Mouse (Mus musculus) gastrocnemius, postnatal 36 days (tissue): ENCODE measurements around the gene Atp5g2. TPM values are rescaled to one million over a fixed set of nuclear protein-coding genes. Genes with fewer than 3 reads are reported as not detected.

Source experiments
- DNase-seq, 2 experiments: peaks; one replicate each; pipeline ENCODE4 v3.0.0; 2022
- intact Hi-C: fragments of 180-260 bp; cut with DNase I; formaldehyde crosslinking; loops from one replicate; pipeline ENCODE4 v1.15.1; 2025
- long read RNA-seq, 2 experiments: library from polyadenylated mRNA; stranded (forward); transcript quantifications; one replicate each; pipeline ENCODE4 v2.0.0; 2021
- total RNA-seq, 2 experiments: library from RNA; stranded (reverse); gene quantifications; 2 replicates each; pipeline ENCODE4 v1.2.3; 2021

The Atp5g2 gene
- total RNA-seq, result 10 to 100 TPM; 12.7 to 29.6 TPM
- long read RNA-seq, experiment 1, transcript Atp5g2-202 (5 exons, 731 nt), result major isoform, 193 of 589 reads
- long read RNA-seq, experiment 1, partial matches to known transcripts, result 8 of 589 reads
- long read RNA-seq, experiment 1, other reads (novel, unspliced or antisense), result 388 of 589 reads
- long read RNA-seq, experiment 2, transcript Atp5g2-202 (5 exons, 731 nt), result major isoform, 257 of 885 reads
- long read RNA-seq, experiment 2, partial matches to known transcripts, result 10 of 885 reads
- long read RNA-seq, experiment 2, other reads (novel, unspliced or antisense), result 617 of 885 reads

GRCm38 (mm10) chr15:102672215-102673071 is at the start of gene Atp5g2:
TSS of gene Atp5g2 (minus strand) at chr15:102672352.
- peak in 1 of 2 experiments; percentile 52 for DNase-seq
- intact Hi-C loops, result no loop called here

GRCm38 (mm10) chr15:102721016-102721898 is 49.1 kb upstream of the Atp5g2 start:
- intact Hi-C loops, result no loop called here
- DNase-seq, result no peak

- intact Hi-C loops, result no loop called here
- peak in 1 of 2 experiments; percentile 51 for DNase-seq
Measured at GRCm38 (mm10) chr15:102716132-102716531, 44.0 kb upstream of the Atp5g2 start.

- no peak for DNase-seq
- intact Hi-C loops, result no loop called here
Measured at GRCm38 (mm10) chr15:102707736-102708269, 35.7 kb upstream of the Atp5g2 start.

- no peak for DNase-seq
Measured at GRCm38 (mm10) chr15:102705923-102706503, 33.9 kb upstream of the Atp5g2 start.

GRCm38 (mm10) chr15:102705226-102705894 is 33.2 kb upstream of the Atp5g2 start:
- no peak for DNase-seq

More at GRCm38 (mm10) chr15:102705923-102706503, 33.9 kb upstream of the Atp5g2 start:
- intact Hi-C loops, result no loop called here

GRCm38 (mm10) chr15:102704806-102705205 is 32.7 kb upstream of the Atp5g2 start:
- intact Hi-C loops, result no loop called here
- no peak for DNase-seq

More at GRCm38 (mm10) chr15:102705226-102705894, 33.2 kb upstream of the Atp5g2 start:
- intact Hi-C loops, result no loop called here

GRCm38 (mm10) chr15:102702972-102703371 is 30.8 kb upstream of the Atp5g2 start:
- intact Hi-C loops, result no loop called here
- DNase-seq, result no peak

- DNase-seq, result peak; percentile 73
- intact Hi-C loops, result loop anchor here (1.0 kb wide), 1 partner anchor 42 kb away; no protein-coding TSS in a partner anchor
Measured at GRCm38 (mm10) chr15:102698193-102698592, 26.0 kb upstream of the Atp5g2 start.

GRCm38 (mm10) chr15:102696899-102697298 is 24.7 kb upstream of the Atp5g2 start:
- no peak for DNase-seq
- intact Hi-C loops, result no loop called here

- DNase-seq, result no peak
- intact Hi-C loops, result no loop called here
Measured at GRCm38 (mm10) chr15:102693600-102693999, 21.4 kb upstream of the Atp5g2 start.

GRCm38 (mm10) chr15:102692991-102693411 is 20.8 kb upstream of the Atp5g2 start:
- intact Hi-C loops, result no loop called here

GRCm38 (mm10) chr15:102692321-102692804 is 20.2 kb upstream of the Atp5g2 start:
- intact Hi-C loops, result no loop called here
- DNase-seq, result no peak

More at GRCm38 (mm10) chr15:102692991-102693411, 20.8 kb upstream of the Atp5g2 start:
- DNase-seq, result peak in 1 of 2 experiments; percentile 37

GRCm38 (mm10) chr15:102685791-102686190 is 13.6 kb upstream of the Atp5g2 start:
- no peak for DNase-seq
- intact Hi-C loops, result no loop called here

- intact Hi-C loops, result no loop called here
- DNase-seq, result no peak
Measured at GRCm38 (mm10) chr15:102683670-102684069, 11.5 kb upstream of the Atp5g2 start.

GRCm38 (mm10) chr15:102676345-102676744 is 4.2 kb upstream of the Atp5g2 start:
- intact Hi-C loops, result no loop called here
- DNase-seq, result no peak

GRCm38 (mm10) chr15:102673548-102673947 is 1.4 kb upstream of the Atp5g2 start:
- peak; percentile 32 for DNase-seq
- intact Hi-C loops, result no loop called here

GRCm38 (mm10) chr15:102671721-102672214 is 384 bp downstream of the Atp5g2 start:
- DNase-seq, result peak; percentile 79 to 82
- intact Hi-C loops, result no loop called here
